Mouse (Mus musculus) stomach, embryonic 15.5 days (tissue): ENCODE results near the gene Poc1a. TPM values are rescaled to one million over a fixed set of nuclear protein-coding genes. Genes with fewer than 3 reads are reported as not detected.
A peak's percentile ranks its signal among the peaks of the same experiment; 100 is the strongest.

Experiments used
- ATAC-seq: fragments of 200-750 bp; cut with Nextera tagmentation; 2 replicates; pipeline ENCODE4 v1.8.0; 2017; ENCODE audit warnings: low read depth, moderate number of reproducible peaks, moderate TSS enrichment; ENCODE audit not compliant: insufficient read depth, low FRiP score
- H3K27ac ChIP-seq: fragments of 300-500 bp; sonication (generic); 2 replicates; pipeline ENCODE4 v1.5.1; 2015; ENCODE audit warnings: mild to moderate bottlenecking, inconsistent platforms
- H3K27me3 ChIP-seq: fragments of 300-500 bp; sonication (generic); replicated peaks from 2 replicates; pipeline ENCODE4 v1.6.1; 2015; ENCODE audit warnings: inconsistent platforms
- H3K36me3 ChIP-seq: fragments of 300-500 bp; sonication (generic); 2 replicates; pipeline ENCODE4 v1.6.1; 2015; ENCODE audit warnings: inconsistent platforms
- H3K4me1 ChIP-seq: fragments of 300-500 bp; sonication (generic); 2 replicates; pipeline ENCODE4 v1.6.1; 2015; ENCODE audit warnings: inconsistent platforms
- H3K4me2 ChIP-seq: fragments of 300-500 bp; sonication (generic); 2 replicates; pipeline ENCODE4 v1.6.1; 2015; ENCODE audit warnings: mild to moderate bottlenecking, inconsistent platforms
- H3K4me3 ChIP-seq: fragments of 300-500 bp; sonication (generic); replicated peaks from 2 replicates; pipeline ENCODE4 v1.5.1; 2015; ENCODE audit warnings: inconsistent platforms
- H3K9ac ChIP-seq: fragments of 300-500 bp; sonication (generic); 2 replicates; pipeline ENCODE4 v1.6.1; 2015; ENCODE audit warnings: inconsistent platforms
- H3K9me3 ChIP-seq: fragments of 300-500 bp; sonication (generic); 2 replicates; pipeline ENCODE4 v1.6.1; 2016; ENCODE audit warnings: inconsistent platforms
- WGBS: fragments of 180-500 bp; shearing (Covaris S2); methylation state at CpG from one replicate; pipeline ENCODE4 v1.1.7; 2015; 5-methylcytosine and 5-hydroxymethylcytosine counted together
- polyA plus RNA-seq: library from polyadenylated mRNA; unstranded; fragments of >200 nt; fragmentation: Nextera tagmentation; extraction: Ambion mirVana; gene quantifications from 2 replicates; pipeline ENCODE4 v1.2.1, GENCODE M21; 2015

The Poc1a gene
- polyA plus RNA-seq = 24.7 and 25.4 TPM in 2 replicates

- Histone ChIP-seq H3K9me3 (no peaks in the 10 kb centered on the region), H3K4me3 (peak within 1 kb of the TSS; percentile 62), H3K27me3 (no peaks in the 10 kb centered on the region), H3K27ac (peak within 1 kb of the TSS; percentile 76), H3K4me1 (peaks cover 11% of the 10 kb centered on the region), H3K4me2 (peak within 1 kb of the TSS; percentile 78), H3K9ac (peak within 1 kb of the TSS; percentile 48), H3K36me3 (peaks cover 4% of the 10 kb centered on the region; the same call in 1 of the 2 replicates)
- peak; percentile 97 for ATAC-seq
- under 1% methylated on average over 47 of the region's 47 CpGs for WGBS
Measured at GRCm38 (mm10) chr9:106280808-106281544, at the start of gene Poc1a. TSS of gene Poc1a (plus strand) at chr9:106281061.

GRCm38 (mm10) chr9:106231220-106231619 is 49.6 kb upstream of the Poc1a start:
- no peak overlapping the region for H3K9ac ChIP-seq
- no peak for ATAC-seq
- H3K4me3 ChIP-seq = no peak overlapping the region
- no peaks in the 10 kb centered on the region for H3K27me3 ChIP-seq
- H3K36me3 ChIP-seq = peaks cover 30% of the 10 kb centered on the region
- 78% methylated on average over 7 of the region's 7 CpGs for WGBS
- H3K9me3 ChIP-seq = no peaks in the 10 kb centered on the region
- peaks cover 7% of the 10 kb centered on the region for H3K4me1 ChIP-seq
- H3K4me2 ChIP-seq = no peak overlapping the region
- no peak overlapping the region for H3K27ac ChIP-seq

DNA sequence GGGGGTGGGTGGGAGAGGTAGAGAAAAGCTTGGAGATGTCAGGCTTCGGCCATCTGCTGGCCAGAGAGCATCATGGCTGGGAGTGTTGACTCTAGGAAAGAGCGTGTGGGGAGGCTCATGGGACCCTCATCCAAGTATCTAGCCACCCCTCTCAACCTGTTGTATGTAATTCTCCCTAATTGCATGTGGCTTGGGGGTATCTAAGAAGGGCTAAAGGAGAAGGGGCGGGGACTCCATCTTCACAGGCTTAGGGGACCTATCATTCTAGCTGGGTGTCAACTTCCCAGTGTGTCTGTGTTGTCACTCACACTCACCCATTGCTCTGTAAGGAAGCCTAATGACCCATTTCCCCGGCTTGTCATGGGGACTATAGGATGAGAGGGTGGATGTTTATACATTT is 49.0 kb upstream of the Poc1a start:
- Histone ChIP-seq H3K27ac (no peak overlapping the region), H3K4me1 (0 out of 2 replicates have a peak, but pooled peaks cover 4% of the 10 kb centered on the region), H3K27me3 (no peaks in the 10 kb centered on the region), H3K9ac (no peak overlapping the region), H3K36me3 (peaks cover 36% of the 10 kb centered on the region), H3K4me3 (no peak overlapping the region), H3K9me3 (no peaks in the 10 kb centered on the region), H3K4me2 (no peak overlapping the region)
- WGBS = 82% methylated on average over 4 of the region's 4 CpGs
- no peak for ATAC-seq

DNA sequence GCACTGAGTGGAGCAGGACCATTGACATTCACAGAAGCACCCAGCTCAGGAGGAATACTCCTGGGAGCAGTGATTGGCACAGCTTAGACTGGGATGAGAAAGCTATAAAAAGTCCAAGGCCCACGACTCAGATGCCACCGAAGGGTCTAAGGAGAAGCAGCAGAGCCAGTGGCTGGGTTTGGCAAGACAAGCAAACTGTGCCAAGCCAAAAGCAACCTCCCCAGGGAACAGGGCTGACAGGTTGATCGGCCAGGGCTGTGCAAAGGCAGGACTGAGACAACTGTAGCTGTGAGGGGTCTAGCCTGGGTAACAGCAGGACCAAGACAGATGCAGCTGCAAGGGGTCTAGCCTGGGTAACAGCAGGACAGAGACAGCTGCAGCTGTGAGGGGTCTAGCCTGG is 47.9 kb upstream of the Poc1a start:
- Histone ChIP-seq H3K4me1 (0 out of 2 replicates have a peak, but pooled peaks cover 4% of the 10 kb centered on the region), H3K4me2 (no peak overlapping the region), H3K4me3 (no peak overlapping the region), H3K27ac (no peak overlapping the region), H3K36me3 (peaks cover 46% of the 10 kb centered on the region), H3K9ac (no peak overlapping the region), H3K9me3 (no peaks in the 10 kb centered on the region), H3K27me3 (no peaks in the 10 kb centered on the region)
- no peak for ATAC-seq
- WGBS = 87% methylated on average over 3 of the region's 3 CpGs

DNA sequence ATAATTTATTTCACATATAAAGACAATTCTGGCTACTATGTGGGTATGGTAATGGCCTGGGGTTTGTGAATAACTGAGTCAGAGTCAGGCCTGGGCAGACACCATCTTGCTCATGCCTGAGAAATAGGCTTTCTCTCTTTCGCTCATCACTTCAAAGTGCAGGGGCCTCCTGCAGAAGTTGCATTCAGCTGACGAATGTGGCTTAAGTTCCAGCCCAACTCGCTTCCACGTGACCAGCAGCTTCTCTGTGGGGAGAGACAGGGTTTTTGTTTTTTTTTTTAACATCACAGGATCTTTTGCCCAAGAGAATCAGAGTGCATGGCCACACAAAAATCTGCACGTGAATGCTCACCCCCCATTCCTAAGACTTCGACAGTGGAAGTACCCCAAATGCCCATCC is 46.9 kb upstream of the Poc1a start:
- ATAC-seq = no peak
- H3K4me3 ChIP-seq = no peak overlapping the region
- H3K27me3 ChIP-seq = no peaks in the 10 kb centered on the region
- H3K9ac ChIP-seq = no peak overlapping the region
- no peaks in the 10 kb centered on the region for H3K9me3 ChIP-seq
- H3K36me3 ChIP-seq = peaks cover 56% of the 10 kb centered on the region
- 78% methylated on average over 6 of the region's 6 CpGs for WGBS
- H3K4me2 ChIP-seq = no peak overlapping the region
- no peak overlapping the region for H3K27ac ChIP-seq
- H3K4me1 ChIP-seq = 0 out of 2 replicates have a peak, but pooled peaks cover 4% of the 10 kb centered on the region

DNA sequence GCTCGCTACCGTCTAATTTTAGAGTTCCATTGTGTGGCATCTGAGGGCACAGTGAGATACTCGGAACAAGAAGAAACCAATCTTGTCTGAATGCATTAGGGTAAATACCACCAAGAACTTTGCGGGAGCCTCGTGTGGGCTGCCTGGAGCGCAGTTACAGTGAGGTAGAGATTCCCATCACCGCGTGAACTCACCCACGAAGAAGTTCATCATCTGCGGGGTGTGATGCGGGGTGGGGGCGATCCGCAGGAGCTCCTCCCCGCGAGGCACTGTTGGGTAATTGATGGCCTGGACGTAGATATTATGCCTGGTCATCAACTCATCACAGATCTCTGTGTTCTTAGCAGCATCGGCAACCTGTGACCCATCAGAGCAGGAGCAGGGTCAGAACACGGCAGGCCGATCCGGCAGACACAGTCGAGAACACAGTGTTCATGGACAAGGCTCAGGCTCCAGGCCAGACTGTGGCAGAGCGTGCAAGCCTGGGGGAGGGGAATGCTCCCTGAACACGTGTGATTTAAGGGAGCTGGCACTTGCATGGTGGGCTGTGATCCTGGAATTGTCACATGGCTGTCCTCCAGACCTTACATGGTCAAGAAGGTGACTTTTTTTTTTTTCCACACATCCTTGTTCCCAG is 45.5 kb upstream of the Poc1a start:
- no peak for ATAC-seq
- Histone ChIP-seq H3K9me3 (no peaks in the 10 kb centered on the region), H3K4me2 (no peak overlapping the region), H3K4me3 (no peak overlapping the region), H3K9ac (no peak overlapping the region), H3K36me3 (peaks cover 66% of the 10 kb centered on the region), H3K27me3 (no peaks in the 10 kb centered on the region), H3K4me1 (0 out of 2 replicates have a peak, but pooled peaks cover 4% of the 10 kb centered on the region), H3K27ac (no peak overlapping the region)
- WGBS = 89% methylated on average over 23 of the region's 23 CpGs

DNA sequence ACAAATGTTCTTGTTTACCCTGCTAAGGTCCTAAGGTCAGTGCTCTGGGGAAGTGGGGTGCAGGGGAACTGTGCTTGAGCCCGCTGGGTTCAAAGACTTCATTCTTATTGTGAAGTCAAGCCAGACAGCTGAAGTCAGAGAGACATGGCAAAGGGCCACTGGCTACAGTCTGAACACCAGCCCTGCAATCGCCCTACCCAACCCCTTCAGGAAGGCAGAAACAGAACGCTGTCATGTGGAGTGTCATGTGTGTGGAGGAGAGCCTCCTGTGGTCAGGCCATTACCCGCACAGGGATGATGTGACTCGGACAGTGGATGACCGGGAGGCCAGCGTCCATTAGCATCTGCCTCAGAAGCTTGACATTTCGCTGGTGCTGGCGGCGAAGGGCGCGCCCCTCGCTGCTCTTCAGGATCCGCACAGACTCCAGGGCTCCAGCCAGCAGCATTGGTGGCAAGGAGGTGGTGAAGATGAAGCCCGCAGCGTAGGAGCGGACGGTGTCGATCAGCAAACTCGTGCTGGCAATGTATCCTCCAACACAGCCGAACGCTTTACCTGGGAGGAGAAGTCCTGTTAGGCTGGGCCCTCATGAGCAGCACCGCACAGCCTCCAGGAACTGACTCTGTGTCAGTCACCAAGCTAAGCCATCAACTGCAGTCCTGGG is 44.6 kb upstream of the Poc1a start:
- no peaks in the 10 kb centered on the region for H3K9me3 ChIP-seq
- H3K9ac ChIP-seq = no peak overlapping the region
- H3K4me3 ChIP-seq = no peak overlapping the region
- ATAC-seq = no peak
- 91% methylated on average over 23 of the region's 23 CpGs for WGBS
- peaks cover 74% of the 10 kb centered on the region for H3K36me3 ChIP-seq
- H3K27ac ChIP-seq = no peak overlapping the region
- no peaks in the 10 kb centered on the region for H3K4me1 ChIP-seq
- no peak overlapping the region for H3K4me2 ChIP-seq
- no peaks in the 10 kb centered on the region for H3K27me3 ChIP-seq

DNA sequence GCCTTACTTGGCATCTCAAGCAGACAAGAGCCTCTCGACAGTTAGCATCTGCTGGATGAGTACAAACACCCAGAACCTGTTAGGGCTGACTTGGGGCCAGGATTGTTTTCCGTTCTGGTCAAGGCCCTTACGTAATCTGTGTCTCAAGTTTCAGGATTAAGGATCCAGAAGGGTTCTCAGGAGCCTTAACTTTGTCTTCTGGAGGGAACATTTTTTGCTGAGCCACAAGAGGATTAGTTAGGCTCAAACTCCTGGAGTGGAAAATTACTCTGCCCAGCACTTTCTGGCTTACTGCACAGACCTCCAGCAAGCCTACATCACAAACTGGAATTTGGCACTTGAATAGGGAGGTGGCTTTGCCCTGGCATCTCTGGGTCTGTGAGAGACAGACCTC is 44.0 kb upstream of the Poc1a start:
- no peaks in the 10 kb centered on the region for H3K27me3 ChIP-seq
- no peak overlapping the region for H3K9ac ChIP-seq
- H3K4me2 ChIP-seq = no peak overlapping the region
- no peak overlapping the region for H3K27ac ChIP-seq
- WGBS = 75% methylated on average over 3 of the region's 3 CpGs
- no peaks in the 10 kb centered on the region for H3K4me1 ChIP-seq
- peaks cover 79% of the 10 kb centered on the region for H3K36me3 ChIP-seq
- no peak for ATAC-seq
- no peaks in the 10 kb centered on the region for H3K9me3 ChIP-seq
- H3K4me3 ChIP-seq = no peak overlapping the region

- 86% methylated on average over 8 of the region's 8 CpGs for WGBS
- Histone ChIP-seq H3K27ac (no peak overlapping the region), H3K9me3 (no peaks in the 10 kb centered on the region), H3K27me3 (no peaks in the 10 kb centered on the region), H3K36me3 (peaks cover 85% of the 10 kb centered on the region), H3K4me1 (no peaks in the 10 kb centered on the region), H3K4me2 (no peak overlapping the region), H3K4me3 (no peak overlapping the region), H3K9ac (no peak overlapping the region)
- no peak for ATAC-seq
Measured at GRCm38 (mm10) chr9:106237401-106237800, 43.5 kb upstream of the Poc1a start.

DNA sequence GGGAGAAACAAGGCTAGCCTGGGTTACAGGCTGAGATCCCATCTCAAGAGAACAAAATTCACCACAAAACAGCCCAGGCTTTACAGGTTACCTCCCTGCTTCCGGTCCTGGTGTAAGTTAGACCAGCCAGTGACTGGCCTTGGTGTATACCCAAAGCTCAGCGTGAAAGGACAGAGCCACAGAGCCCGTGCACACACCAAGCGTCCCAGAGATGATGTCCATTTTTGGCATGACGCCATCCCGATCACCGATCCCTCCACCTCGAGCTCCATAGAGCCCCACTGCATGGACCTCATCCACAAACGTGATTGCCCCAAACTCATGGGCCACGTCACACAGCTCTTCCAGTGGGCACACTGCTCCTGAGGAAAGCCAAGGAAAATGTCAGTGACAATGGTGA is 43.0 kb upstream of the Poc1a start:
- no peaks in the 10 kb centered on the region for H3K27me3 ChIP-seq
- no peaks in the 10 kb centered on the region for H3K9me3 ChIP-seq
- no peak for ATAC-seq
- no peak overlapping the region for H3K9ac ChIP-seq
- WGBS = 89% methylated on average over 10 of the region's 10 CpGs
- H3K4me1 ChIP-seq = no peaks in the 10 kb centered on the region
- H3K4me2 ChIP-seq = no peak overlapping the region
- no peak overlapping the region for H3K4me3 ChIP-seq
- no peak overlapping the region for H3K27ac ChIP-seq
- H3K36me3 ChIP-seq = peaks cover 85% of the 10 kb centered on the region

DNA sequence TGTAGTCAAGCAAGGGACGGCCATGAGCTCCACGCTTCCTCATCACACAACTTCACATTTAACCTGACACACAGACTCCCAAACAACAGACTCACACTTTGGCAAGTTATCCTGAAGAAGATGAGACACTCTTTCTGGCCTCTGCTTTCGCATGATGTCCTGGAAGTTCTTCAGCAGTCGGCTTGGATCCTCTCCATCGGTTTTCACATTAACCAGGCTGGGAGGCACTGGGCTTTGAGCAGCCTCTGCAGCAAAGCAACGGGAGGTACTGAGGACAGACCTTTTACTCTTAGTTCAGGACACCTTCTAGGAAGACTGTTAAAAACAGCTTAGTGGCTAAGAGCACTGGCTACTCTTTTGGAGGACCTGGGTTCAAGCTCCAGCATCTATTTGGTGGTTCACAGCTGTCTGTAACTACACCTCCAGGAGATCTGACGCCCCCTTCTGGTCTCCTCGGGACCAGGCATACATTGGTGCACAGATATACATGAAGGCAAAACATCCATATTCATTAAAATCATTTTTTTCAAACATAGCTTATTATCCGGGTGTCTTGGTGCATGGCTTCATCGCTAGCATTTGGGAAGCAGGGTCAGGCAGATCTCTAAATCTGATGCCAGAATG is 39.2 kb upstream of the Poc1a start:
- no peaks in the 10 kb centered on the region for H3K27me3 ChIP-seq
- ATAC-seq = no peak
- H3K9ac ChIP-seq = no peak overlapping the region
- H3K9me3 ChIP-seq = no peaks in the 10 kb centered on the region
- no peak overlapping the region for H3K4me2 ChIP-seq
- WGBS = 86% methylated on average over 10 of the region's 10 CpGs
- peaks cover 11% of the 10 kb centered on the region for H3K4me1 ChIP-seq
- no peak overlapping the region for H3K27ac ChIP-seq
- no peak overlapping the region for H3K4me3 ChIP-seq
- H3K36me3 ChIP-seq = peaks cover 56% of the 10 kb centered on the region
